Mouse (Mus musculus) liver, embryonic 14.5 days (tissue): Measurements from ENCODE around the gene Bpifa1.

Experiments
- CTCF ChIP-seq: IDR thresholded peaks from 2 replicates; pipeline ENCODE4 v1.5.1; 2016; ENCODE audit warnings: antibody characterized with exemption, low read depth, control low read depth
- EP300 ChIP-seq: IDR thresholded peaks from 2 replicates; pipeline ENCODE4 v1.6.1; 2016; ENCODE audit warnings: antibody characterized with exemption, low read depth

GRCm38 (mm10) chr2:154190546-154191258, 48.0 kb downstream of the Bpifa1 start, which contains the start of gene Bpifb1:
- 0 out of 2 replicates have a peak, but pooled peaks have one; percentile 22 for TF ChIP-seq CTCF
- TF ChIP-seq EP300: no peak
